Mouse (Mus musculus) intestine, embryonic 16.5 days (tissue): ENCODE measurements around the gene Ipo11. TPM values are rescaled to one million over a fixed set of nuclear protein-coding genes. Genes with fewer than 3 reads are reported as not detected.

Source experiments
- ATAC-seq: fragments of 200-750 bp; cut with Nextera tagmentation; 2 replicates; pipeline ENCODE4 v1.8.0; 2017; ENCODE audit warnings: moderate TSS enrichment, moderate library complexity
- H3K27ac ChIP-seq: fragments of 300-500 bp; sonication (generic); 2 replicates; pipeline ENCODE4 v1.5.1; 2014; ENCODE audit warnings: mild to moderate bottlenecking, low read length
- H3K27me3 ChIP-seq: fragments of 300-500 bp; sonication (generic); replicated peaks from 2 replicates; pipeline ENCODE4 v1.6.1; 2014; ENCODE audit warnings: low read length, control low read depth, mixed read lengths; ENCODE audit not compliant: control insufficient read depth, insufficient read depth
- H3K36me3 ChIP-seq: fragments of 300-500 bp; sonication (generic); 2 replicates; pipeline ENCODE4 v1.6.1; 2014; ENCODE audit warnings: low read length, control low read depth; ENCODE audit not compliant: control insufficient read depth, insufficient read depth
- H3K4me1 ChIP-seq: fragments of 300-500 bp; sonication (generic); 2 replicates; pipeline ENCODE4 v1.6.1; 2014; ENCODE audit warnings: low read length, control low read depth, mixed read lengths; ENCODE audit not compliant: control insufficient read depth, insufficient read depth
- H3K4me2 ChIP-seq: fragments of 300-500 bp; sonication (generic); 2 replicates; pipeline ENCODE4 v1.6.1; 2014; ENCODE audit warnings: low read depth, low read length, control low read depth
- H3K4me3 ChIP-seq: fragments of 300-500 bp; sonication (generic); 2 replicates; pipeline ENCODE4 v1.5.1; 2014; ENCODE audit warnings: mild to moderate bottlenecking, low read length
- H3K9ac ChIP-seq: fragments of 300-500 bp; sonication (generic); 2 replicates; pipeline ENCODE4 v1.6.1; 2014; ENCODE audit warnings: low read depth, low read length
- H3K9me3 ChIP-seq: fragments of 300-500 bp; sonication (generic); 2 replicates; pipeline ENCODE4 v1.6.1; 2016; ENCODE audit warnings: low read length, control low read depth; ENCODE audit not compliant: control insufficient read depth
- WGBS: fragments of 180-500 bp; shearing (Covaris S2); extraction: QIAGEN DNeasy Blood & Tissue Kit; methylation state at CpG from one replicate; pipeline ENCODE4 v1.1.7; 2014; 5-methylcytosine and 5-hydroxymethylcytosine counted together
- polyA plus RNA-seq: library from polyadenylated mRNA; unstranded; fragments of >200 nt; fragmentation: Nextera tagmentation; extraction: Ambion mirVana; gene quantifications from 2 replicates; pipeline ENCODE4 v1.2.1, GENCODE M21; 2015

Ipo11 gene
- polyA plus RNA-seq, 1 experiment from 2014 or later, result 39.3 TPM

DNA sequence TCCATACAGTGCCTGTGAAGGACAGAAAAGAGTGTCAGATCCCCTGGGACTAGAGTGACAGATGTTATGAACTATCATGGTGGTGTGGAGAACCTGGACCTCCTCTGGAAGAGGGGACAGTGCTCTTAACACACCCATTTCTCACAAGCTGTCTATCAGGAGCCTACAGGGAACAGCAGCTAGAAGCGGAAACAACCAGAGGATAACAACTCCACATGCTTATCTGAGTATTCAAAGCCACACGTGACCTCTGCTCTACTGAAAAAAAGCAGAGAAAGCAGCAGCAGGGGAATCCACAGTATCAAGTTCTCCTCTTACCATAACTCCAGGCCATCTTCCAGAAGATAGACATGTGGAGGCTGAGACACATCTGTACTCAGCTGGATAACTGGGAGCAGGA, 71.2 kb downstream of the Ipo11 start:
- Histone ChIP-seq H3K4me2 (no peak overlapping the region), H3K9me3 (no peaks in the 10 kb centered on the region), H3K36me3 (peaks cover 14% of the 10 kb centered on the region), H3K4me1 (no peaks in the 10 kb centered on the region), H3K27me3 (no peaks in the 10 kb centered on the region), H3K27ac (no peak overlapping the region), H3K9ac (no peak overlapping the region), H3K4me3 (no peak overlapping the region)
- peak; percentile 76 for ATAC-seq
- WGBS, result 77% methylated on average over 2 of the region's 2 CpGs

DNA sequence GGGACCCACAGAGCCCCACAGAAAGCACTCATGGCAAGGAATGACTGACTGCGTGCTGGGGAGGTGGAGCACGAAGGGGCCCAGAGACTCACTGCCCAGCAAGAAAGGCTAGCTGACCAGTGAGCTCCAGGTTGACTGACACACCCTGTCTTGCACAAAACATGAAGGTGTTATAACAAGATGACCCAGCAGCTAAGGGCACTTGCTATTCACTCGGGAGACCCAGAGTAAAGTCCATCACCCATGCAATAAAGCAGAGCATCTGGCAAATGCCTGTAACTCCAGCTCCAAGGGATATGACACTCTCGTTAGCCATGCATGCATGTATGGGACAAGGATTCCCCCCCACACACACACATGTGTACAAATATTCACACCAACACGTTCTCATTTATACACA, 78.0 kb downstream of the Ipo11 start:
- 74% methylated on average over 5 of the region's 5 CpGs for WGBS
- Histone ChIP-seq H3K27me3 (no peaks in the 10 kb centered on the region), H3K4me1 (no peaks in the 10 kb centered on the region), H3K36me3 (no peaks in the 10 kb centered on the region), H3K4me2 (no peak overlapping the region), H3K4me3 (no peak overlapping the region), H3K9me3 (no peaks in the 10 kb centered on the region), H3K9ac (no peak overlapping the region), H3K27ac (no peak overlapping the region)
- ATAC-seq, result peak; percentile 95

DNA sequence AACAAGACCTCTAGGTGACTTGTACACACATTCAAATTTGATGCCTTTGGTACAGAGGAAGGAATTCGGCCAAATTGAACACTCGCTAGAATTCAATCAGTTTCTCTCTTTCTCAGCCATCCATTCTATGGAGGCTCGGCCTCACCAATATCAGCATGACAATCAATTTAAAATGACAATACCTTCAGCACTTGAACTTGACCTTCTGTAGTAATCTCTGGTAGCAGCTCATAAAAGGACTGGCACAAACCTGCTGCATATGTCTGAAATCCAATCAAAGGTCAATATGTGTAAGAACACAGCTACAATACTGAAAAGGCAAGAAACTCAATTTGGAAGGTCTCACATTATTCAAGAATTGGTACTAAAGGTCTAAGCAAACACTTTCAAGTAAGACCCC, 80.2 kb downstream of the Ipo11 start:
- 91% methylated on average over 3 of the region's 3 CpGs for WGBS
- Histone ChIP-seq H3K9ac (no peak overlapping the region), H3K36me3 (no peaks in the 10 kb centered on the region), H3K4me3 (no peak overlapping the region), H3K27me3 (no peaks in the 10 kb centered on the region), H3K4me1 (no peaks in the 10 kb centered on the region), H3K4me2 (no peak overlapping the region), H3K27ac (no peak overlapping the region), H3K9me3 (no peaks in the 10 kb centered on the region)
- ATAC-seq, result no peak

DNA sequence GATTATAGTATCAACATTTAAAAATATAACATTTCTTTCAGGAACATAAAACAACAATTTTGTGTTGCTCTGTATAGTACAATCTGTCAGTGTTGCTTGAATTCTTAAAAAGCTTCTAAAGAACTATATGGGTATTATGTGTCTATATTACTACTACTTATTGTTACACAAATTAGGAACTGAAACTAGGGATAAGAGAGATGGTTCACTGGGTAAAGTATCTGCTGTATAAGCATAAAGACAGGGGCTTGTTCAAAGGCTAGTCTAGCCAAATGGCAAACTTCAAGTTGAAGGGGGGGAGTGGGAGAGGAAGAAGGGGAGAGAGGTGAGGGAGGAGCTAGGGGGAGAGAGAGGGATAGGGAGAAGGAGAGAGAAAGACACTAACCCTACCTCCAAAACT, 89.2 kb downstream of the Ipo11 start:
- H3K4me2 ChIP-seq, result no peak overlapping the region
- H3K4me3 ChIP-seq, result no peak overlapping the region
- H3K27me3 ChIP-seq, result no peaks in the 10 kb centered on the region
- no peak for ATAC-seq
- no peaks in the 10 kb centered on the region for H3K9me3 ChIP-seq
- H3K4me1 ChIP-seq, result no peaks in the 10 kb centered on the region
- no peaks in the 10 kb centered on the region for H3K36me3 ChIP-seq
- H3K9ac ChIP-seq, result no peak overlapping the region
- H3K27ac ChIP-seq, result no peak overlapping the region

DNA sequence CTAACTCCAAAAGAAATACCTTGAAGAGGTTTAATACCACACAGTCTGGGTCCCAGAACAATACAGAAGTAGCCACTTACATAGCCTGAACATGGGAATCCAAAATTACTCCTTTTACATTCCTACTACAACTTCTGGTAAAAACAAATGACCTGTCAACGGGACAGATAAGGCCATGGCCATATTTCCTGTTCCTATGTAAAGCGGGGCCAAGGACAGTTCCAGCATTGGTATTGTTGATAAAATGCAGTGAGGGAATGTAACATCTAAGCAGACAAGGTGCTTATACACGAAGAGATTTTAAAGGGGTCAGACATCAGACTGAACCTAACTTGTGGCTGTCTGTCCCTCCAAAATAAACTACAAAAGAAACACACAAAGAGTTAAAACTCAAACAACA, 91.8 kb downstream of the Ipo11 start:
- no peaks in the 10 kb centered on the region for H3K27me3 ChIP-seq
- no peak overlapping the region for H3K27ac ChIP-seq
- no peak for ATAC-seq
- no peaks in the 10 kb centered on the region for H3K36me3 ChIP-seq
- H3K9ac ChIP-seq, result no peak overlapping the region
- WGBS, result 62% methylated on average over 3 of the region's 3 CpGs
- no peaks in the 10 kb centered on the region for H3K4me1 ChIP-seq
- no peaks in the 10 kb centered on the region for H3K9me3 ChIP-seq
- H3K4me2 ChIP-seq, result no peak overlapping the region
- H3K4me3 ChIP-seq, result no peak overlapping the region

DNA sequence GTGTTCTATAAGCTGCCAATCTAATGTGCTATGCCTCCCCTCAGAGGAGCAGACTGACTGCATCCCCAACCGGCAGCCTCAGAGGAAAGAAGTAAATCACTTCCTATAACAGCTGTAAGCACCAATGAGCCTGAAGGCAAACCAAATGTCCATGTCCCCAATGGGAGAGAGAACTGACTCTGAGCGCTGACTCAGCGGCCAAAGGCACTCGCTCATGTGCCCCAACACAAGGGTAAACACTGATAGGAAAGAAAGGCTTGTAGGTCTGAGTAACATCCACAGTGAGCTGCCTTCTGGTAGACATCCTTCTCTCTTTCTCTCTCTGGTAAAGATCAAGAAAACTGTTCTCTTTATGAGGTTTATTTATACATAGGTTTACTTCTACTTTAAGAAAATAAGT, 94.2 kb downstream of the Ipo11 start:
- Histone ChIP-seq H3K36me3 (no peaks in the 10 kb centered on the region), H3K9ac (no peak overlapping the region), H3K27ac (no peak overlapping the region), H3K4me3 (no peak overlapping the region), H3K4me2 (no peak overlapping the region), H3K9me3 (no peaks in the 10 kb centered on the region), H3K4me1 (no peaks in the 10 kb centered on the region), H3K27me3 (no peaks in the 10 kb centered on the region)
- WGBS, result 87% methylated on average over 4 of the region's 4 CpGs
- no peak for ATAC-seq

DNA sequence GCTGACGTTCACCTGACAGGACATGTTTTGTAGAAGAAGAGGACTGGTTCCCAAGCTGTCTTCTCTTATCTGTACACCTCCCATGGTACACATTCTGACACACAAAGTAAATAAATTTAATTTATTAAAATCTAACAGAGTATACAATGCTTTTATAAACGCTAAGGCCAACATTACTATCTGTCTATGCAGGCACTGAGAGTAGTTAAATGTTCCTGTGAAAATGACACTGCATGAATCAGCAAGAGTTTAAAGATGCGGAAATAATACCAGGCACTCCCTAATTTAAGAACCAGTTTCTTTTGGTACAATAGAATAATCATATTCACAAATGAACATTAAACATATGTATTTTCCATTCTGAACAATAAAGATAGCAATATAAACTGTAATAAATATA, 98.0 kb downstream of the Ipo11 start:
- Histone ChIP-seq H3K27ac (no peak overlapping the region), H3K4me1 (no peaks in the 10 kb centered on the region), H3K36me3 (no peaks in the 10 kb centered on the region), H3K4me2 (no peak overlapping the region), H3K9me3 (no peaks in the 10 kb centered on the region), H3K9ac (no peak overlapping the region), H3K4me3 (no peak overlapping the region), H3K27me3 (no peaks in the 10 kb centered on the region)
- 79% methylated on average over 3 of the region's 3 CpGs for WGBS
- no peak for ATAC-seq

DNA sequence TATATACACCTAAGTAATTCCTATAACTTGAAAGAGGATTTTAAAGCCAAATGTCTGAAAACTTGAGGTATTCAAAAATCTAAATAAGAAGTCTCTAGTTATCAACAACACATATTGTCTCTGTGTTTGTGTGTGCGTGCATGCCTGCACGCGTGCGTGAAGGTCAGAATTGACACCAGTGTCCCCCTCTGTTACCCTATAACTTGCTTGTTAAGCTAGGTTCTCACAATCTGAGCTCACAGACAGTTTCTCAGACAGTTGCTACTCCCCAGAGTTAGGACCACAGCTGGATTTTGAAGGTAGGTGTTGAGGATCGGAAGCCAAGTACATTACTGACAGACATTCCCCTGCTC, 100.3 kb downstream of the Ipo11 start:
- Histone ChIP-seq H3K4me1 (no peaks in the 10 kb centered on the region), H3K27ac (peak overlapping the region; percentile 49; the same call in 1 of the 2 replicates), H3K36me3 (no peaks in the 10 kb centered on the region), H3K4me2 (no peak overlapping the region), H3K9me3 (no peaks in the 10 kb centered on the region), H3K27me3 (no peaks in the 10 kb centered on the region), H3K9ac (no peak overlapping the region), H3K4me3 (no peak overlapping the region)
- ATAC-seq, result no peak
- 81% methylated on average over 5 of the region's 5 CpGs for WGBS

DNA sequence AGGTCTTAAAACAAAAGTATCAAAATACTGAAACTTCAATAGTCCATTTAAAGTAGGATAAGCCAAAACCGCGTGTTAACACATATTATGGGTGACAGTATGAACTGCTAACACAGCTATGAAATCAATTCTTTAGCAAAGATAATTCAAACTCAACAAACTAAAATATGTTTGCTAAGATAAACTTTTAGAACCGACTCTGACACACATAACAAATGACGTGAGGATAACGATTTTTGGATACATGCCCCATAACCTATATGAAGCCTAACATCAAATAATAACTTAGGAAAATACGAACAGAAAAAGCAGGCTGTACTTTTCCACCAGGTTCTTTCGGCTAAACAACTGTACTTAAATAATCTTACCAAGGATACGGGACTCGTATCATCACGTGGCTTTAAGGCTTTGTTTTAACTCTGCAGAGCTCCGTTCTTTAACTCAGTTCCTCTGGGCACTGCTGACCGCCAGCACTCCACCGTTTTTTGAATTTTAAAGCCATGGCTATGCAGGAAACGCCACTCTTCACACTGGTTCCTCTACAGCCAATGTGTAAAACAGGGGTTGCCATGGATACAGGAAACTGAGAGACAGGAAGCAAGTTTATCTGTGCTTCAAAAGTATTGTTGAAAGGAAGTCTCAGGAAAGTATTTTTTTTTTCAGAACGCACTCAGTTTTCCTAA, 100.8 kb downstream of the Ipo11 start:
- no peaks in the 10 kb centered on the region for H3K36me3 ChIP-seq
- 53% methylated on average over 15 of the region's 15 CpGs for WGBS
- ATAC-seq, result 0 out of 2 replicates have a peak, but pooled peaks have one; percentile 55
- no peaks in the 10 kb centered on the region for H3K4me1 ChIP-seq
- H3K9ac ChIP-seq, result no peak overlapping the region
- H3K4me2 ChIP-seq, result no peak overlapping the region; the same call in 1 of the 2 replicates
- H3K27ac ChIP-seq, result no peak overlapping the region
- H3K27me3 ChIP-seq, result no peaks in the 10 kb centered on the region
- H3K4me3 ChIP-seq, result 0 out of 2 replicates have a peak overlapping the region, but pooled peaks have one; percentile 21
- H3K9me3 ChIP-seq, result no peaks in the 10 kb centered on the region

DNA sequence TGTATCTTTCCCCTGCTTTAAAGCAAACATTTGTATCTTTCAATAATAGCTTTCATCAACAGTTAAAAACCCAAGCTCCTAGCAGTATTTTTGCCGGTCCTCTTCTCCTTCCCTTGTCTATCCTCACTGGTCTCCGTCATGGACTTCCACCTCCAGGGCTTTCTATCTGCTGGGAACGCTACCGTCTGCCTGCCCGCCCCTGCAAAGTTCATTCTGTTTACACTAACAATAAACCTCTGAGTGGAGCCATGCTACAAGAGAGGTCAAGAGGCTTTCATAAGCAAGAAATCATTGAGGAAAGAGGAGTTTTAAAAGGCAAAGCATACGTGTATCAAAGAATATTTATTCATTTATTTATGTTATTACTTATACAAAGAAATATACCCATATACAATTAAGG, 106.7 kb downstream of the Ipo11 start:
- H3K27me3 ChIP-seq, result no peaks in the 10 kb centered on the region
- H3K9me3 ChIP-seq, result no peaks in the 10 kb centered on the region
- WGBS, result 31% methylated on average over 6 of the region's 6 CpGs
- H3K4me1 ChIP-seq, result no peaks in the 10 kb centered on the region
- no peak overlapping the region for H3K4me3 ChIP-seq
- no peak for ATAC-seq
- no peaks in the 10 kb centered on the region for H3K36me3 ChIP-seq
- no peak overlapping the region for H3K9ac ChIP-seq
- H3K27ac ChIP-seq, result no peak overlapping the region
- no peak overlapping the region for H3K4me2 ChIP-seq
